Mouse (Mus musculus) bone marrow macrophage, adult 2 months (primary cell): Measurements from ENCODE around the gene Apba1. TPM values are rescaled to one million over a fixed set of nuclear protein-coding genes. Genes with fewer than 3 reads are reported as not detected.

Experiments used
- H3K27ac ChIP-seq: 2 replicates; pipeline ENCODE4 v1.5.1; 2012; ENCODE audit warnings: low read depth, low read length; ENCODE audit not compliant: insufficient read depth
- H3K4me1 ChIP-seq: 2 replicates; pipeline ENCODE4 v1.6.1; 2012; ENCODE audit warnings: low read length; ENCODE audit not compliant: control insufficient read depth, insufficient read depth
- H3K4me3 ChIP-seq: 2 replicates; pipeline ENCODE4 v1.5.1; 2012; ENCODE audit warnings: mild to moderate bottlenecking, low read length, moderate library complexity; ENCODE audit not compliant: insufficient read depth
- CTCF ChIP-seq: IDR thresholded peaks from 2 replicates; pipeline ENCODE4 v1.5.1; 2012; ENCODE audit warnings: low read depth, mild to moderate bottlenecking, low read length, moderate library complexity
- POLR2A ChIP-seq: IDR thresholded peaks from 2 replicates; pipeline ENCODE4 v1.6.1; 2012; ENCODE audit warnings: mild to moderate bottlenecking, low read depth, low read length, borderline replicate concordance
- polyA plus RNA-seq: library from polyadenylated mRNA; stranded (reverse); fragments of >200 nt; gene quantifications from 2 replicates; pipeline ENCODE4 v1.2.4, GENCODE M21; 2012; ENCODE audit not compliant: missing spikeins, insufficient read depth, insufficient read length

Apba1 gene
- polyA plus RNA-seq, 1 experiment = 11.8 TPM

GRCm38 (mm10) chr19:23863959-23864358, 105.3 kb downstream of the Apba1 start:
- H3K4me1 ChIP-seq = peaks cover 10% of the 10 kb centered on the region
- no peak overlapping the region for H3K4me3 ChIP-seq
- H3K27ac ChIP-seq = no peak overlapping the region
- TF ChIP-seq POLR2A = no peak

DNA sequence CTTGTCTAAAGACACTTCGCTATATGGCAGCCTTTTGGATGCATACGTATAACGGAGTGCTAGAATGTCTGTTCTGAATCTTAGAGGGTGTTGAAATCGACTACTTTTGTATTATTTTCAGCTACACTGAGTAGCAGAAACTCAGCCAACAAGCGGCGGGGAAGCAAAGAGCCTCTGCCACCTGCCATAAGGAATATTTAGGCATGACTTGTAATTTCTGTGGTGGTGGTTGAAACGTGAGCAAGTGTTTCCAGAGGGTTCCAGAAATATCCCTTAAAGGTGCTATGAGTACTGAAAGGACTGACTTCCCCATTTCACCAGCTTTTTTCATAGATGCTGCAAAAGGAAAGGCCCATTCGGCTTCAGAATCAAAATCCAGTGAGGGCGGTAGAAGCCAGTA, 107.4 kb downstream of the Apba1 start:
- no peak overlapping the region for H3K4me3 ChIP-seq
- peaks cover 10% of the 10 kb centered on the region for H3K4me1 ChIP-seq
- TF ChIP-seq POLR2A (no peak), CTCF (no peak)

DNA sequence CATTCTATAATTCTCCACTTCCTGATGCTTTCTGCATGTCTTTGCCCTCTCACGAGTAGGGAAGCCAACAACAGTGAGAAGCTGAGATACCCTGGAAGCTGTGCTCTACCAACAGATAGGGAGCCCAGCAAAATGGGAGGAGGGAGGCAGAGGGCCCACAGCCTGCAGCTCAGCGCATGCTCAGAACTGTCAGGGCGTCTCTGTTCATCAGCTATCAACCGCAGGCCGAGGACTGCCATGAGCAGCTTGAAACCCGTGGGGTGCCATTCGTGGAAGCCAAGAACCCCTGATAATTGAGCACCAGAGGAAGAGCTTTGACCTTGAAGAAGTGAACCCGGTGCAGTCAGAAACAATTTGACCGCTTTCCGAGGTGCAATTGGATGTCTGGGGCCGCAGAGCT, 108.4 kb downstream of the Apba1 start:
- H3K4me3 ChIP-seq = no peak overlapping the region
- TF ChIP-seq POLR2A = no peak
- TF ChIP-seq CTCF = no peak
- H3K27ac ChIP-seq = no peak overlapping the region
- peaks cover 10% of the 10 kb centered on the region for H3K4me1 ChIP-seq

More for the DNA sequence above, 107.4 kb downstream of the Apba1 start:
- no peak overlapping the region for H3K27ac ChIP-seq

DNA sequence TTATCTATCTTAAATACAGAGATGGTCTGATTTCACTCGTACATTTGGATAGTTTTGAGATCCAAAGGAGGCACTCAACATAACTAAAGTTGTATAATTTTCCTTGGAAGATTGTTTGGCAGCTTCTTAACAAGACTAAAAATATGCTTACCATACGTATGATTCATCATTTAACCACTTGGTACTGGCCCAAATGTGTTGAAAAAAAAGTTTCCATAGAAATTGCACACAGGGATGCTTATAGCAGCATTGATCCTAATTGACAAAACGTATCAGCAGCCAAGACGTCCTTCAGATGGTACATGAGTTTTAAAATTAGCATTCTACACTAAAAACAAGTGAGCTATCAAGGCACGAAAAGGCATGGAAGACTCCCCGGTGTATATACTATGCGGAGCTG, 108.9 kb downstream of the Apba1 start:
- no peak overlapping the region for H3K4me3 ChIP-seq
- H3K4me1 ChIP-seq = peaks cover 10% of the 10 kb centered on the region
- H3K27ac ChIP-seq = no peak overlapping the region
- no peak for TF ChIP-seq POLR2A
- TF ChIP-seq CTCF = no peak

DNA sequence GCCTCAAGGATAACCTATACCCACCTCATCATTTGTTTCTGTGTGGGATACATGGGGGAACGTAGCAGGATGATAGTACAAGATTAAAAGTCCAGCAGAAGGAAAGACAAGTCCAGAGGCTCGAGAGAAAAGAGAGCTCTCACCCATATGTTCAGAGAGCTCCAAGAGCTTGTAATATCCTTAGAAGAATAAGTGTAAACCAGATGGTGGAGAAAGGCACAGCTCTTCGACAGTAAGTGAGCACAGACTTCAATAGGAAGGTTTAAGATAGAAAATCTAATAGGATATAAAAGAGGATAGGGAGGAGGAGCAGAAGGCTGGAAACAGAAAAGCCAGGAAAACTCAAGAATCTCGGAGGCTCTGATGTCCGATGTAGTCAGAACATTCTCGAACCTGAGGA, 115.8 kb downstream of the Apba1 start:
- Histone ChIP-seq H3K27ac (no peak overlapping the region), H3K4me1 (no peaks in the 10 kb centered on the region), H3K4me3 (no peak overlapping the region)
- TF ChIP-seq POLR2A = no peak
- TF ChIP-seq CTCF = no peak

DNA sequence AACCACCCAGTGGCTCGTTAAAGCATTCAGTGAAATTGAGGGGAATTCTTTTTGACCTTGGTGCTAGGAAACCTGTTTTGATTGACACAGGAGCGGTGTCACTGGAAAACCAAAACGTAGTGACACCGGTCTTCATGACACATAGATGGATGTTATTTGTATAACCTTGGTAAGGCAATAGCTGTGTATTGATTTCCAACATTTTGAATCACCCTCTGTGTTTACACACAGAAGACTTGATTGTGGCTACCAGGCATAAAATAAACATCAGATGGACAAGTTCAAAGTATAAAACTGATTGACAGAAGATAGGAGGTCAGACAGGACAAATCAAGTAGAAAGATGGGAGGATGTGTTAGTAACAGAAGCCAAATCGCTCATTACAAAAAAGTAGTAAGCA, 117.1 kb downstream of the Apba1 start:
- Histone ChIP-seq H3K4me3 (no peak overlapping the region), H3K27ac (no peak overlapping the region), H3K4me1 (no peaks in the 10 kb centered on the region)
- TF ChIP-seq CTCF = no peak
- no peak for TF ChIP-seq POLR2A

- no peak for TF ChIP-seq CTCF
- no peak for TF ChIP-seq POLR2A
- Histone ChIP-seq H3K27ac (no peak overlapping the region), H3K4me1 (no peaks in the 10 kb centered on the region), H3K4me3 (no peak overlapping the region)
These were observed 121.2 kb downstream of the Apba1 start for GRCm38 (mm10) chr19:23879862-23880261.

GRCm38 (mm10) chr19:23886169-23886568, 127.5 kb downstream of the Apba1 start:
- Histone ChIP-seq H3K4me1 (no peaks in the 10 kb centered on the region), H3K27ac (no peak overlapping the region), H3K4me3 (no peak overlapping the region)
- TF ChIP-seq CTCF = no peak
- no peak for TF ChIP-seq POLR2A

GRCm38 (mm10) chr19:23891421-23891820, 132.7 kb downstream of the Apba1 start:
- no peaks in the 10 kb centered on the region for H3K4me1 ChIP-seq
- H3K4me3 ChIP-seq = no peak overlapping the region
- TF ChIP-seq POLR2A = no peak
- no peak for TF ChIP-seq CTCF
- no peak overlapping the region for H3K27ac ChIP-seq

DNA sequence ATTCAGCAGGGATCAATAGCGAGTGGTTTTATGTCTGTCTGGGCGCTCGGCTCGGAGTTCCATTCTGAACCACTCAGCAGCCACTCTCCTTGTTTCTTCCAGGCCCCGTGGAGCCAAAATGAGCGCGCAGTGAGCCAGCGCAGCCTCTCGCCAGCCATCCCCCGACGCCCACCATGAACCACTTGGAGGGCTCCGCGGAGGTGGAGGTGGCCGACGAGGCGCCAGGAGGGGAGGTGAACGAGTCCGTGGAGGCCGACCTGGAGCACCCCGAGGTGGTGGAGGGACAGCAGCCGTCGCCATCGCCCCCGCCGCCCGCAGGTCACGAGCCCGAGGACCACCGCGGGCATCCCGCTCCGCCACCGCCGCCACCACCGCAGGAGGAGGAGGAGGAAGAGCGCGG, 133.9 kb downstream of the Apba1 start:
- Histone ChIP-seq H3K4me1 (no peaks in the 10 kb centered on the region), H3K27ac (no peak overlapping the region), H3K4me3 (no peak overlapping the region)
- TF ChIP-seq CTCF (no peak), POLR2A (no peak)

- Histone ChIP-seq H3K4me3 (no peak overlapping the region), H3K4me1 (no peaks in the 10 kb centered on the region), H3K27ac (no peak overlapping the region)
- TF ChIP-seq CTCF = no peak
- TF ChIP-seq POLR2A = no peak
These were observed 134.6 kb downstream of the Apba1 start for GRCm38 (mm10) chr19:23893093-23893889.
